Mouse (Mus musculus): ENCODE measurements around the gene Adat3. TPM values are rescaled to one million over a fixed set of nuclear protein-coding genes. Genes with fewer than 3 reads are reported as not detected.

Gene Adat3
- polyA plus RNA-seq, 1 experiment from 2014 or later: 4.7 TPM

DNA sequence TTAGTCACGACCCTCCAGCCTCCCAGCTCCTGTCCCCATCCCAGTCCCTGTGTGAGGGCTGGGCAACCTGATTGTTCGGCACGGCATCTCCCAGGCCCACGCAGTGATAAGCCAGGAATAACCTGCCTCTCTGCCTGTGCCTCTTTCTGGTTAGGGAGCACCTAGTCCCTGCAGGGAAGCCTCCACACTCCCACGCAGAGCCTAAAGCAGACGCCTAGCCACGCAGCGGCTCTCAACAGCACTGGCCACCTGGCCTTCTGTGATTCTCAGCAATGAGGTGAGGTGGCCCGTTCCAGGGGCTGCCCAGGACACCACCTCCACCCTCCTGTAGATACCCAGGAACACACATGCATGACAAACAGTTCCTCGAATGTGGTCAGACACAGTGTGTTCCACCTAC, 47.7 kb downstream of the Adat3 start:
- in situ Hi-C loops (cut with MboI; ENCODE audit: low pct_unique_long_range_greater_than_20kb): no loop called here
- ChIA-PET POLR2A (interaction anchor here (1.2 kb wide), 1 partner anchor 27 kb away, joined by 4 read pairs; no protein-coding TSS in a partner anchor), CTCF (no interaction called here)
- TF ChIP-seq CTCF (IDR thresholded peaks at IDR 0.05): no peak
- ATAC-seq (no peak), DNase-seq (ENCODE audit: low read depth, low spot score) (no peak)
- H3K27me3 ChIP-seq: no peaks in the 10 kb centered on the region

GRCm38 (mm10) chr10:80653156-80653720, 50.6 kb downstream of the Adat3 start:
- ATAC-seq: no peak
- H3K27me3 ChIP-seq: no peaks in the 10 kb centered on the region
- in situ Hi-C loops (cut with MboI; ENCODE audit: low pct_unique_long_range_greater_than_20kb): no loop called here
- DNase-seq (ENCODE audit: low read depth, low spot score): no peak
- POLR2A ChIA-PET: interaction anchor here (1.1 to 2.9 kb wide), 4 partner anchors 25 to 44 kb away, joined by 3 to 9 read pairs (median 4); partner anchors contain the start of genes Csnk1g2 and Mknk2
- TF ChIP-seq CTCF (IDR thresholded peaks at IDR 0.05): no peak
- CTCF ChIA-PET: interaction anchor here (1.0 to 2.2 kb wide), 7 partner anchors 11 to 92 kb away, joined by 3 to 6 read pairs (median 4); partner anchors contain the start of genes Csnk1g2 and Rexo1

GRCm38 (mm10) chr10:80654866-80655265, 52.2 kb downstream of the Adat3 start:
- no peak for TF ChIP-seq CTCF (IDR thresholded peaks at IDR 0.05)
- DNase-seq (ENCODE audit: low read depth, low spot score) (no peak), ATAC-seq (no peak)
- ChIA-PET CTCF (interaction anchor here (1.1 to 2.2 kb wide), 2 partner anchors 13 to 29 kb away, joined by 4 to 6 read pairs; no protein-coding TSS in a partner anchor), POLR2A (interaction anchor here (1.2 to 2.9 kb wide), 3 partner anchors 22 to 33 kb away, joined by 4 to 9 read pairs (median 5); partner anchors contain the start of gene Csnk1g2)
- in situ Hi-C loops (cut with MboI; ENCODE audit: low pct_unique_long_range_greater_than_20kb): no loop called here
- H3K27me3 ChIP-seq: no peaks in the 10 kb centered on the region

- in situ Hi-C loops (cut with MboI; ENCODE audit: low pct_unique_long_range_greater_than_20kb): no loop called here
- ATAC-seq (no peak), DNase-seq (ENCODE audit: low read depth, low spot score) (no peak)
- TF ChIP-seq CTCF (IDR thresholded peaks at IDR 0.05): no peak
- H3K27me3 ChIP-seq: no peaks in the 10 kb centered on the region
- ChIA-PET CTCF (no interaction called here), POLR2A (interaction anchor here (1.2 to 2.9 kb wide), 2 partner anchors 21 to 33 kb away, joined by 4 to 9 read pairs; partner anchors contain the start of gene Csnk1g2)
Measured at GRCm38 (mm10) chr10:80655406-80656129, 52.9 kb downstream of the Adat3 start.

- POLR2A ChIA-PET: no interaction called here
- in situ Hi-C loops (cut with MboI; ENCODE audit: low pct_unique_long_range_greater_than_20kb): no loop called here
- ATAC-seq (peak; percentile 55), DNase-seq (ENCODE audit: low read depth, low spot score) (no peak)
- H3K27me3 ChIP-seq: no peaks in the 10 kb centered on the region
- no peak for TF ChIP-seq CTCF (IDR thresholded peaks at IDR 0.05)
- CTCF ChIA-PET: no interaction called here
Measured at GRCm38 (mm10) chr10:80656130-80656862, 53.6 kb downstream of the Adat3 start.

DNA sequence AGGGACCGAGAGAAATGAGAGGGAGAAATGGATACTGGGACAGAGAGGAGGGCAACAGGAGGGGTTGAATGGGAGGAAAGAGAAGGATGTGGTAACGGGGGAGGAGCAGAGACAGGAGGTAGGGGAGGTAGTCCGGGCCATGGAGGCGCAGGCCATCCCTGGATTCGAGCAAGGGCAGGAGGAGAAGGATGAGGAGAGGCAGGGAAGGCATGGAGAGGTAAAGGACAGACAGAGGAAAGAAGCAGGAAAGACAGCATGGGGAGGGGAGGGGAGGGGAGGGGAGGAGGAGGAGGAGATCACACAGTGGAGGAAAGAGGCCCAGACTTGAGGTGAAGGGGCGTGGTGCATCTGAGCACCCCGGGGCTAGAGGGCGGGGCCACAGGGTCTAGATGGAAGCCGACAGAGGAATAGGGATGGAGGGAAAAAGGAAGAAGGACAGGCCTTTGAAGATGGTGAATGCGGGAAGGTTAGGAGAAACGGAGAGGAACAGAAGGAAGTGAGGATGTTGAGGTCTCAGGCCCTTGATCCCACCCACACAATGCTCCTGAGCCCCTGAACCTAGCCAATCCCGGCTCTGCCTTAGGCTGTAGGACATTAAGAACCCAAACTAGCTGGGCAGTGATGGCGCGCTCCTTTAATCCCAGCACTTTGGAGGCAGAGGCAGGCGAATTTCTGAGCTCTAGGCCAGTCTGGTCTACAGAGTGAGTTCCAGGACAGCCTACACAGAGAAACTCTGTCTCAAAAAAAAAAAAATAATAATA, 54.4 kb downstream of the Adat3 start, which contains the start of gene Btbd2:
Gene Btbd2 (minus strand): TSS at position 209 of the 761 bp plus-strand sequence.
- no peak for DNase-seq (ENCODE audit: low read depth, low spot score)
- POLR2A ChIA-PET: no interaction called here
- no peak for ATAC-seq

More for the DNA sequence above, 54.4 kb downstream of the Adat3 start, which contains the start of gene Btbd2:
- CTCF ChIA-PET: interaction anchor here (2.4 kb wide), 1 partner anchor 31 kb away, joined by 10 read pairs; no protein-coding TSS in a partner anchor
- TF ChIP-seq CTCF (IDR thresholded peaks at IDR 0.05): no peak
- in situ Hi-C loops (cut with MboI; ENCODE audit: low pct_unique_long_range_greater_than_20kb): no loop called here
- H3K27me3 ChIP-seq: no peaks in the 10 kb centered on the region

Other genes with a start within 250 kb of the Adat3 start
- gene Plk5, start 246.4 kb upstream of the Adat3 start, polyA plus RNA-seq (2021): 0.62 TPM
- gene Mex3d, start 215.2 kb upstream of the Adat3 start, polyA plus RNA-seq (2021): 30.6 TPM
- 181 TPM for gene Mbd3, start 203.3 kb upstream of the Adat3 start, polyA plus RNA-seq (2021)
- gene Uqcr11, start 196.1 kb upstream of the Adat3 start, polyA plus RNA-seq (2021): 535 TPM
- 96.9 TPM for gene Tcf3, start 169.2 kb upstream of the Adat3 start, polyA plus RNA-seq (2021)
- gene Onecut3, start 108.0 kb upstream of the Adat3 start, polyA plus RNA-seq (2021): not detected
- gene Atp8b3, start 63.8 kb upstream of the Adat3 start, polyA plus RNA-seq (2021): 0.24 TPM
- 32.2 TPM for gene Rexo1, start 41.3 kb upstream of the Adat3 start, polyA plus RNA-seq (2021)
- 18.7 TPM for gene Klf16, start 25.6 kb upstream of the Adat3 start, polyA plus RNA-seq (2021)
- 74.3 TPM for gene Abhd17a, start 12.5 kb upstream of the Adat3 start, polyA plus RNA-seq (2021)
- gene Scamp4, start within 50 bp of the Adat3 start, polyA plus RNA-seq (2021): 76.6 TPM
- 1.7 TPM for gene Gm49322, start 3.1 kb downstream of the Adat3 start, polyA plus RNA-seq (2021)
- 164 TPM for gene Csnk1g2, start 20.0 kb downstream of the Adat3 start, polyA plus RNA-seq (2021)
- 70.4 TPM for gene Btbd2, start 54.2 kb downstream of the Adat3 start, polyA plus RNA-seq (2021)
- 124 TPM for gene Mknk2, start 75.2 kb downstream of the Adat3 start, polyA plus RNA-seq (2021)
- 15.9 TPM for gene Mob3a, start 99.1 kb downstream of the Adat3 start, polyA plus RNA-seq (2021)
- gene Izumo4, start 99.3 kb downstream of the Adat3 start, polyA plus RNA-seq (2021): 12.0 TPM
- gene Ap3d1, start 139.4 kb downstream of the Adat3 start, polyA plus RNA-seq (2021): 103 TPM
- gene Dot1l, start 152.3 kb downstream of the Adat3 start, polyA plus RNA-seq (2021): 24.0 TPM
- 66.7 TPM for gene Sf3a2, start 195.3 kb downstream of the Adat3 start, polyA plus RNA-seq (2021)
- gene Plekhj1, start 195.7 kb downstream of the Adat3 start, polyA plus RNA-seq (2021): 77.0 TPM
- gene Amh, start 202.4 kb downstream of the Adat3 start, polyA plus RNA-seq (2021): 0.47 TPM
- gene Jsrp1, start 210.6 kb downstream of the Adat3 start, polyA plus RNA-seq (2021): not detected
- 618 TPM for gene Oaz1, start 223.8 kb downstream of the Adat3 start, polyA plus RNA-seq (2021)
- gene Lingo3, start 241.2 kb downstream of the Adat3 start, polyA plus RNA-seq (2021): 0.10 TPM

Data from Patski (cell line).